Mouse (Mus musculus): Measurements from ENCODE around the gene Lcmt1. TPM values are rescaled to one million over a fixed set of nuclear protein-coding genes. Genes with fewer than 3 reads are reported as not detected.

The Lcmt1 gene
- total and polyA plus RNA-seq, 3 experiments = 26.4 to 34.8 (median 27.6) TPM

GRCm38 (mm10) chr7:123349813-123350212 lies 19.8 kb upstream of the Lcmt1 start:
- dilution Hi-C loops (cut with MboI; ENCODE audit: extremely low pct_ligation_motif_present, extremely low pct_unique_long_range_greater_than_20kb, low sequenced_read_pairs) = no loop called here
- TF ChIP-seq RAD21 (IDR thresholded peaks at IDR 0.05; ENCODE audit: low read depth, low read length) (no peak), SMC3 (IDR thresholded peaks at IDR 0.05; ENCODE audit: low read depth, low read length) (no peak), E2F4 (IDR thresholded peaks at IDR 0.05; ENCODE audit: insufficient replicate concordance, low read depth, low read length) (no peak), BHLHE40 (IDR thresholded peaks at IDR 0.05; ENCODE audit: low read depth, low read length) (no peak), POLR2AphosphoS2 (IDR thresholded peaks at IDR 0.05; ENCODE audit: low read depth, low read length) (no peak), SIN3A (IDR thresholded peaks at IDR 0.05; ENCODE audit: low read length) (no peak), MXI1 (IDR thresholded peaks at IDR 0.05; ENCODE audit: low read depth, low read length) (no peak), ZKSCAN1 (IDR thresholded peaks at IDR 0.05; ENCODE audit: borderline replicate concordance, low read depth, low read length) (no peak), EP300 (IDR thresholded peaks at IDR 0.05; ENCODE audit: low read length) (no peak), IRF4 (IDR thresholded peaks at IDR 0.05; ENCODE audit: low read depth, low read length) (no peak), ZMIZ1 (IDR thresholded peaks at IDR 0.05; ENCODE audit: low read depth, low read length) (no peak), GABPA (IDR thresholded peaks at IDR 0.05; ENCODE audit: insufficient replicate concordance, low read depth, low read length) (no peak), TBP (conservative IDR thresholded peaks at IDR 0.05; ENCODE audit: low read depth, low read length) (no peak)
- H3K27ac ChIP-seq (ENCODE audit: insufficient read depth, low read depth) = no peak overlapping the region
- peaks cover 0 to 46% of the 10 kb centered on the region in 2 experiments for H3K36me3 ChIP-seq (replicated peaks in 1 of 2; ENCODE audit: control insufficient read depth in 1 of 2, insufficient read depth in 1 of 2, low read length in 1 of 2)
- H3K4me3 ChIP-seq (replicated peaks in 1 of 3; ENCODE audit: low read depth in 2 of 3, low read length in 2 of 3, poor library complexity in 1 of 3) = no peak overlapping the region
- DNase-seq (ENCODE audit: extremely low read depth) = no peak
- in situ Hi-C loops (cut with MboI; ENCODE audit: low pct_ligation_motif_present, low pct_unique_long_range_greater_than_20kb, low sequenced_read_pairs) = no loop called here
- no peak overlapping the region for H3K9ac ChIP-seq (ENCODE audit: insufficient read depth, low read depth)
- H3K27me3 ChIP-seq (replicated peaks) = no peaks in the 10 kb centered on the region
- H3K9me3 ChIP-seq (replicated peaks; ENCODE audit: low read length) = no peaks in the 10 kb centered on the region
- H3K4me1 ChIP-seq (ENCODE audit: control insufficient read depth in 1 of 2, insufficient read depth in 2 of 2) = peaks cover 10 to 98% of the 10 kb centered on the region in 2 experiments
- H3K79me2 ChIP-seq (replicated peaks; ENCODE audit: control insufficient read depth, extremely low read depth, insufficient read depth, poor library complexity, severe bottlenecking) = peaks cover 37% of the 10 kb centered on the region
- H3K4me2 ChIP-seq (ENCODE audit: insufficient read depth, low read depth, poor library complexity, severe bottlenecking) = no peak overlapping the region

GRCm38 (mm10) chr7:123350243-123350642 lies 19.3 kb upstream of the Lcmt1 start:
- H3K27ac ChIP-seq (ENCODE audit: insufficient read depth, low read depth) = no peak overlapping the region
- no peak overlapping the region for H3K4me2 ChIP-seq (ENCODE audit: insufficient read depth, low read depth, poor library complexity, severe bottlenecking)

More at GRCm38 (mm10) chr7:123350243-123350642, 19.3 kb upstream of the Lcmt1 start:
- peaks cover 0 to 42% of the 10 kb centered on the region in 2 experiments for H3K36me3 ChIP-seq (replicated peaks in 1 of 2; ENCODE audit: control insufficient read depth in 1 of 2, insufficient read depth in 1 of 2, low read length in 1 of 2)
- no peaks in the 10 kb centered on the region for H3K27me3 ChIP-seq (replicated peaks)
- no peak for TF ChIP-seq E2F4 (IDR thresholded peaks at IDR 0.05; ENCODE audit: insufficient replicate concordance, low read depth, low read length)
- no peak for TF ChIP-seq CHD1 (IDR thresholded peaks at IDR 0.05; ENCODE audit: low read depth, low read length)
- no peak for TF ChIP-seq NELFE (IDR thresholded peaks at IDR 0.05; ENCODE audit: low read depth, low read length)
- TF ChIP-seq PAX5 (IDR thresholded peaks at IDR 0.05; ENCODE audit: low read length) = no peak
- TF ChIP-seq ZKSCAN1 (IDR thresholded peaks at IDR 0.05; ENCODE audit: borderline replicate concordance, low read depth, low read length) = no peak
- TF ChIP-seq USF1 (IDR thresholded peaks at IDR 0.05; ENCODE audit: low read depth, low read length) = no peak
- no peak for TF ChIP-seq TCF12 (IDR thresholded peaks at IDR 0.05; ENCODE audit: low read depth, low read length)
- no peak for TF ChIP-seq EP300 (IDR thresholded peaks at IDR 0.05; ENCODE audit: low read length)
- peaks cover 39% of the 10 kb centered on the region for H3K79me2 ChIP-seq (replicated peaks; ENCODE audit: control insufficient read depth, extremely low read depth, insufficient read depth, poor library complexity, severe bottlenecking)
- no peak overlapping the region for H3K9ac ChIP-seq (ENCODE audit: insufficient read depth, low read depth)
- in situ Hi-C loops (cut with MboI; ENCODE audit: low pct_ligation_motif_present, low pct_unique_long_range_greater_than_20kb, low sequenced_read_pairs) = no loop called here
- H3K4me3 ChIP-seq (replicated peaks in 1 of 3; ENCODE audit: low read depth in 2 of 3, low read length in 2 of 3, poor library complexity in 1 of 3) = no peak overlapping the region
- dilution Hi-C loops (cut with MboI; ENCODE audit: extremely low pct_ligation_motif_present, extremely low pct_unique_long_range_greater_than_20kb, low sequenced_read_pairs) = no loop called here
- H3K9me3 ChIP-seq (replicated peaks; ENCODE audit: low read length) = no peaks in the 10 kb centered on the region
- peaks cover 13 to 98% of the 10 kb centered on the region in 2 experiments for H3K4me1 ChIP-seq (ENCODE audit: control insufficient read depth in 1 of 2, insufficient read depth in 2 of 2)
- DNase-seq (ENCODE audit: extremely low read depth) = no peak
